Mouse (Mus musculus) C2C12 (cell line): ENCODE measurements around the gene Sec62.

Source experiments
- CTCF ChIP-seq: IDR thresholded peaks from one replicate; pipeline ENCODE4 v1.5.1; 2011; ENCODE audit not compliant: control insufficient read depth, insufficient read depth, insufficient read length
- USF1 ChIP-seq: IDR thresholded peaks from one replicate; pipeline ENCODE4 v1.6.1; 2011; ENCODE audit warnings: low read depth, mild to moderate bottlenecking, control low read depth, moderate library complexity

DNA sequence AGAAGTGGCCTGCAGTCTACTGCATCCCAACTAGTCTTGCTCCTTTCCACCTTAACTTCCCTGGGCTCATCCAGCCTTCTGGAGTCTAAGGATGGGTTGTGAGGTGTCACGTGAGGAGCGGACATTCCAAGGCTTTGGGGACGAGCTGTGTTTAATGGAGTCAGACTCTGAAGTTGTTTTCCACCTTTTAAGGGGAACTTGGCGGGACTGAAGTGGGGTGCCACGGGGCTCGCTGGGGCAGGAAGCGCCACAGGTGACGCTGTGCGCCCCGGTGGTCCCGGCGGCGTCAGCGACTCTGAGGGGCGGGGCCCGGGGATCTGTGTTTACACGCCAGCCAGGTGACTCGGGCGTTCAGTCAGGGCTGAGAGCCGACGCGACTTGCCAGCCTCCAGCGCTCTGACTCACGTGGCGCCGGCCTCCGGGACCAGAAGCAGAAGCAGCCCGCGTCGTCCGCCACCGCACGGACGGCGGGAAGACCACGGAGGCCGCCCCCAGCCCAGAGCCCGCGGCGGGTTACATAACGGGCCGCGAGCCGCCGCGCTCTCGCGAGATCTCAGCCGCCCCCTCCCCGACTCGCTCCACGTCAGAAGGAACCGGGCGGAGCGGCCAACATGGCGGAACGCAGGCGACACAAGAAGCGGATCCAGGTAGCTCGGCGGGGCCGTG lies at the start of gene Sec62:
- TF ChIP-seq CTCF (no peak), USF1 (peak; percentile 94)
